Mouse (Mus musculus) MEL (cell line): ENCODE data around the gene Slc19a1. TPM values are rescaled to one million over a fixed set of nuclear protein-coding genes. Genes with fewer than 3 reads are reported as not detected.

Experiments used
- DNase-seq: peaks from one replicate; pipeline ENCODE4 v3.0.0; 2011; ENCODE audit warnings: low read depth, low spot score
- H3K27ac ChIP-seq: 2 replicates; pipeline ENCODE4 v1.5.1; 2012; ENCODE audit warnings: low read depth, mild to moderate bottlenecking, control low read depth, low read length, moderate library complexity; ENCODE audit not compliant: control insufficient read depth
- H3K27me3 ChIP-seq, 2 experiments: fragments of 150-350 bp in 1 of 2; sonication (generic) in 1 of 2; 2 replicates each; pipeline ENCODE4 v1.6.1; 2012; ENCODE audit warnings: low read length in 2 of 2, mild to moderate bottlenecking in 2 of 2, improper control_type of control experiment in 1 of 2, moderate library complexity in 1 of 2; ENCODE audit not compliant: insufficient read depth in 2 of 2, control insufficient read depth in 1 of 2
- H3K36me3 ChIP-seq, 2 experiments: 2 replicates each; pipeline ENCODE4 v1.6.1; 2012 to 2014; ENCODE audit warnings: low read length in 2 of 2, improper control_type of control experiment in 1 of 2, inconsistent platforms in 1 of 2, mild to moderate bottlenecking in 1 of 2; ENCODE audit not compliant: insufficient read depth in 2 of 2, control insufficient read depth in 1 of 2
- H3K4me1 ChIP-seq, 2 experiments: fragments of 150-350 bp in 1 of 2; sonication (generic) in 1 of 2; 2 replicates each; pipeline ENCODE4 v1.6.1; 2012; ENCODE audit warnings: low read length in 2 of 2, improper control_type of control experiment in 1 of 2, mild to moderate bottlenecking in 1 of 2; ENCODE audit not compliant: insufficient read depth in 2 of 2, control insufficient read depth in 1 of 2
- H3K4me3 ChIP-seq, 2 experiments: fragments of 150-350 bp in 1 of 2; sonication (generic) in 1 of 2; 2 replicates each; pipeline ENCODE4 v1.5.1; 2012; ENCODE audit warnings: low read depth in 2 of 2, low read length in 2 of 2, mild to moderate bottlenecking in 2 of 2, moderate library complexity in 2 of 2, control low read depth in 1 of 2, improper control_type of control experiment in 1 of 2; ENCODE audit not compliant: control insufficient read depth in 1 of 2, insufficient read depth in 1 of 2
- H3K79me2 ChIP-seq: 2 replicates; pipeline ENCODE4 v1.6.1; 2012; ENCODE audit warnings: mild to moderate bottlenecking, low read length, moderate library complexity; ENCODE audit not compliant: control insufficient read depth, poor library complexity, insufficient read depth
- H3K9ac ChIP-seq: 2 replicates; pipeline ENCODE4 v1.6.1; 2012; ENCODE audit warnings: low read depth, mild to moderate bottlenecking, control low read depth, low read length, moderate library complexity; ENCODE audit not compliant: control insufficient read depth, poor library complexity, severe bottlenecking
- H3K9me3 ChIP-seq: fragments of 150-350 bp; sonication (generic); replicated peaks from 2 replicates; pipeline ENCODE4 v1.6.1; 2012; ENCODE audit warnings: mild to moderate bottlenecking, low read length, improper control_type of control experiment, moderate library complexity; ENCODE audit not compliant: insufficient read depth
- BHLHE40 ChIP-seq: IDR thresholded peaks from 2 replicates; pipeline ENCODE4 v1.6.1; 2012; ENCODE audit warnings: low read depth, mild to moderate bottlenecking, inconsistent platforms, low read length, improper control_type of control experiment, borderline replicate concordance
- E2F4 ChIP-seq: IDR thresholded peaks from 2 replicates; pipeline ENCODE4 v1.6.1; 2011; ENCODE audit warnings: low read depth, low read length, improper control_type of control experiment, borderline replicate concordance
- ELF1 ChIP-seq: IDR thresholded peaks from 2 replicates; pipeline ENCODE4 v1.6.1; 2014; ENCODE audit warnings: low read depth, mild to moderate bottlenecking, inconsistent platforms, low read length, improper control_type of control experiment, moderate library complexity
- ETS1 ChIP-seq: IDR thresholded peaks from 2 replicates; pipeline ENCODE4 v1.6.1; 2012; ENCODE audit warnings: low read depth, mild to moderate bottlenecking, inconsistent platforms, low read length, improper control_type of control experiment, moderate library complexity
- GABPA ChIP-seq: IDR thresholded peaks from 2 replicates; pipeline ENCODE4 v1.6.1; 2012; ENCODE audit warnings: low read depth, mild to moderate bottlenecking, inconsistent platforms, low read length, improper control_type of control experiment, moderate library complexity
- GATA1 ChIP-seq: IDR thresholded peaks from 2 replicates; pipeline ENCODE4 v1.6.1; 2011; ENCODE audit warnings: low read depth, low read length, improper control_type of control experiment
- HCFC1 ChIP-seq: IDR thresholded peaks from 2 replicates; pipeline ENCODE4 v1.6.1; 2012; ENCODE audit warnings: low read depth, mild to moderate bottlenecking, inconsistent platforms, low read length, improper control_type of control experiment, moderate library complexity
- JUND ChIP-seq: IDR thresholded peaks from 2 replicates; pipeline ENCODE4 v1.6.1; 2011; ENCODE audit warnings: low read depth, mild to moderate bottlenecking, improper control_type of control experiment, low read length
- MAZ ChIP-seq: IDR thresholded peaks from 2 replicates; pipeline ENCODE4 v1.6.1; 2012; ENCODE audit warnings: low read depth, mild to moderate bottlenecking, inconsistent platforms, low read length, improper control_type of control experiment
- MEF2A ChIP-seq: IDR thresholded peaks from 2 replicates; pipeline ENCODE4 v1.6.1; 2014; ENCODE audit warnings: low read depth, mild to moderate bottlenecking, inconsistent platforms, low read length, improper control_type of control experiment; ENCODE audit not compliant: poor library complexity, insufficient replicate concordance, severe bottlenecking; ENCODE audit errors: extremely low read depth
- MXI1 ChIP-seq: IDR thresholded peaks from 2 replicates; pipeline ENCODE4 v1.6.1; 2011; ENCODE audit warnings: mild to moderate bottlenecking, low read depth, low read length, improper control_type of control experiment
- MYC ChIP-seq: IDR thresholded peaks from 2 replicates; pipeline ENCODE4 v1.6.1; 2011; ENCODE audit warnings: low read depth, mild to moderate bottlenecking, low read length, improper control_type of control experiment, moderate library complexity
- NRF1 ChIP-seq: IDR thresholded peaks from 2 replicates; pipeline ENCODE4 v1.6.1; 2014; ENCODE audit warnings: low read depth, mild to moderate bottlenecking, inconsistent platforms, low read length, improper control_type of control experiment, moderate library complexity; ENCODE audit not compliant: poor library complexity, insufficient read depth, severe bottlenecking
- POLR2AphosphoS2 ChIP-seq: IDR thresholded peaks from 2 replicates; pipeline ENCODE4 v1.6.1; 2011; ENCODE audit warnings: low read length, improper control_type of control experiment
- POLR2AphosphoS5 ChIP-seq: IDR thresholded peaks from 2 replicates; pipeline ENCODE4 v1.6.1; 2012; ENCODE audit warnings: low read depth, borderline replicate concordance, mild to moderate bottlenecking, inconsistent platforms, low read length, moderate library complexity, mixed read lengths
- RAD21 ChIP-seq: IDR thresholded peaks from 2 replicates; pipeline ENCODE4 v1.6.1; 2011; ENCODE audit warnings: mild to moderate bottlenecking, low read depth, low read length, improper control_type of control experiment
- TAL1 ChIP-seq: IDR thresholded peaks from 2 replicates; pipeline ENCODE4 v1.6.1; 2012; ENCODE audit warnings: mild to moderate bottlenecking, inconsistent platforms, low read length, moderate library complexity, mixed read lengths
- UBTF ChIP-seq: IDR thresholded peaks from 2 replicates; pipeline ENCODE4 v1.6.1; 2012; ENCODE audit warnings: low read depth, mild to moderate bottlenecking, inconsistent platforms, low read length, improper control_type of control experiment, moderate library complexity, borderline replicate concordance; ENCODE audit not compliant: insufficient read depth
- USF2 ChIP-seq, 2 experiments: IDR thresholded peaks; 2 replicates each; pipeline ENCODE4 v1.6.1; 2011 to 2012; ENCODE audit warnings: improper control_type of control experiment in 2 of 2, low read length in 2 of 2, borderline replicate concordance in 1 of 2, inconsistent platforms in 1 of 2, low read depth in 1 of 2, mild to moderate bottlenecking in 1 of 2; ENCODE audit not compliant: insufficient read depth in 1 of 2
- ZC3H11A ChIP-seq: IDR thresholded peaks from 2 replicates; pipeline ENCODE4 v1.6.1; 2012; ENCODE audit warnings: low read depth, mild to moderate bottlenecking, inconsistent platforms, low read length, improper control_type of control experiment
- ZKSCAN1 ChIP-seq: IDR thresholded peaks from 2 replicates; pipeline ENCODE4 v1.6.1; 2012; ENCODE audit warnings: low read depth, mild to moderate bottlenecking, inconsistent platforms, low read length, improper control_type of control experiment, moderate library complexity
- ZMIZ1 ChIP-seq: IDR thresholded peaks from 2 replicates; pipeline ENCODE4 v1.6.1; 2012; ENCODE audit warnings: low read depth, mild to moderate bottlenecking, inconsistent platforms, low read length, improper control_type of control experiment, moderate library complexity
- ZNF384 ChIP-seq: IDR thresholded peaks from 2 replicates; pipeline ENCODE4 v1.6.1; 2012; ENCODE audit warnings: low read depth, mild to moderate bottlenecking, inconsistent platforms, low read length, improper control_type of control experiment
- polyA plus RNA-seq, 2 experiments: library from polyadenylated mRNA; stranded (reverse) in 1 of 2; unstranded in 1 of 2; fragments of >175 nt in 1 of 2; fragments of >200 nt in 1 of 2; gene quantifications; 2 replicates each; pipeline versions ENCODE4 v1.2.1 to v1.2.4; 2012; ENCODE audit warnings: low replicate concordance in 2 of 2, low read depth in 1 of 2; ENCODE audit not compliant: insufficient read length in 2 of 2, insufficient read depth in 1 of 2, missing spikeins in 1 of 2
- total RNA-seq: library from RNA; depleted of rRNA; stranded (reverse); fragments of 300-350 nt; gene quantifications from 2 replicates; pipeline ENCODE4 v1.2.3, GENCODE M21; 2012

Slc19a1 gene
- total and polyA plus RNA-seq, 3 experiments: 65.3 to 86.4 TPM; not detected in 1

DNA sequence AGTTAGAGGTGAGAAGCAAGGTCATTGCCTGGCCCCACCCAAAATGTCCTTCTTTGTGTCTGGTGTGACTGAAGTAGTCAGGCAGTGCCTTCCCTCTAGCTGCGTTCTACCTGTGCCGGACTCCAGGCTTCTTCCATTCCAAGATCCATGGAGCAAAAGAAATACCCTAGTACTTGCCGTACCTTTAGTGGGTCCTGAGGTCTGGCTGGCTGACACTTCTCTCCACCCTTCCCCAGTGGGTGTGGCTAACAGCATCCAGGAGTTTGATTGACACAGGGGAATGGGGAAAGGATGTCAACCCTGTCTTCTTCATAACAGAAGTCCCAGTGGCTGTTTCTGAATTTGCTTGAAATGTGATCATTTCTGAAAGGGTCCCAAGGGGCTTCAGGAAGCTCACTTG is 16.6 kb downstream of the Slc19a1 start:
- H3K27me3 ChIP-seq: no peaks in the 10 kb centered on the region
- H3K79me2 ChIP-seq: no peaks in the 10 kb centered on the region
- no peak overlapping the region for H3K27ac ChIP-seq
- no peak overlapping the region for H3K9ac ChIP-seq
- DNase-seq: no peak
- no peak overlapping the region for H3K4me3 ChIP-seq
- H3K4me1 ChIP-seq: no peaks in the 10 kb centered on the region
- H3K9me3 ChIP-seq: no peaks in the 10 kb centered on the region
- peaks cover 0 to 6% of the 10 kb centered on the region in 2 experiments; a peak in 2 of 4 replicates for H3K36me3 ChIP-seq
- TF ChIP-seq NRF1 (no peak), ZC3H11A (no peak), MXI1 (no peak), TAL1 (no peak), E2F4 (no peak), GATA1 (no peak)
- TF ChIP-seq, all 39 proteins: peak for 0

DNA sequence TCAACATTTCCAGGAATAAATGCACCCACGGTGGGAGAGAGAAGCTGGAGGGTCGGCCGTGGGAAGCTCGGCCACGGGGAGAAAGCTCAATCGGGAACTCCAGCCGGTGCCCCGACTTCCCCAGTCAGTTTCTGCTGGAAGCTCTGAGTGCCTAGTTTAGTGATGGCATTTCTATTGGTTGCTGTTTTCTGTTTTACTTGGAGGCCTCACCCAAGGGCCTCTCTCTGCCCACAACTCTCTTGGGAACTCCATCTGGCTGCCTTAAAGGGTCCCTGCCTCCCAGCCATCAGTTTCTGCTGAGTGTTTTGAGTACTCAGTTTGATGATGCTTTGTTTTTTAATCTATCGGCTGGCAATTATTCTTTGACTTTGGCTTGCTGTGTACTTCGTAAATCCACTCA is 24.7 kb downstream of the Slc19a1 start:
- Histone ChIP-seq H3K4me3 (no peak overlapping the region), H3K79me2 (no peaks in the 10 kb centered on the region), H3K9me3 (no peaks in the 10 kb centered on the region), H3K9ac (no peak overlapping the region), H3K27ac (no peak overlapping the region), H3K4me1 (no peaks in the 10 kb centered on the region), H3K36me3 (no peaks in the 10 kb centered on the region), H3K27me3 (no peaks in the 10 kb centered on the region)
- DNase-seq: no peak
- TF ChIP-seq GABPA (no peak), USF2 (IDR thresholded peaks at IDR 0.05; ENCODE audit: borderline replicate concordance in 1 of 2, insufficient read depth in 1 of 2, low read depth in 1 of 2, low read length in 2 of 2) (no peak), E2F4 (no peak), MXI1 (no peak), ZNF384 (no peak), ELF1 (no peak), POLR2AphosphoS5 (no peak), RAD21 (no peak), POLR2AphosphoS2 (no peak), ETS1 (no peak), MYC (no peak), UBTF (no peak), BHLHE40 (no peak), ZC3H11A (no peak), MEF2A (no peak), JUND (no peak), MAZ (no peak), ZKSCAN1 (no peak), ZMIZ1 (no peak), HCFC1 (no peak)
